Mouse (Mus musculus): ENCODE measurements around the gene Scrg1. TPM values are rescaled to one million over a fixed set of nuclear protein-coding genes. Genes with fewer than 3 reads are reported as not detected.
A peak's percentile ranks its signal among the peaks of the same experiment; 100 is the strongest.

Scrg1 gene
- total RNA-seq (2012; rRNA removed) (not detected in 2 replicates), total RNA-seq (2014; rRNA removed) (not detected in 2 replicates), polyA plus RNA-seq (2012; ENCODE audit: insufficient read length, low read depth) (not detected in 2 replicates)

- in situ Hi-C loops (cut with MboI; ENCODE audit: low pct_ligation_motif_present, low pct_unique_long_range_greater_than_20kb, low sequenced_read_pairs) = no loop called here
- Histone ChIP-seq H3K4me2 (ENCODE audit: insufficient read depth, low read depth, poor library complexity, severe bottlenecking) (no peak within 1 kb of the TSS), H3K9me3 (replicated peaks; ENCODE audit: low read length) (no peaks in the 10 kb centered on the region), H3K27me3 (replicated peaks) (no peaks in the 10 kb centered on the region), H3K9ac (ENCODE audit: insufficient read depth, low read depth) (no peak within 1 kb of the TSS), H3K36me3 (replicated peaks in 1 of 2; ENCODE audit: control insufficient read depth in 1 of 2, insufficient read depth in 1 of 2, low read length in 1 of 2) (no peaks in the 10 kb centered on the region), H3K79me2 (replicated peaks; ENCODE audit: control insufficient read depth, extremely low read depth, insufficient read depth, poor library complexity, severe bottlenecking) (no peaks in the 10 kb centered on the region), H3K4me1 (ENCODE audit: control insufficient read depth in 1 of 2, insufficient read depth in 2 of 2) (peaks cover 3% of the 10 kb centered on the region in 2 experiments; a peak in 2 of 4 replicates), H3K4me3 (replicated peaks in 1 of 3; ENCODE audit: low read depth in 2 of 3, low read length in 2 of 3, poor library complexity in 1 of 3) (no peak within 1 kb of the TSS), H3K27ac (ENCODE audit: insufficient read depth, low read depth) (no peak within 1 kb of the TSS)
- DNase-seq (ENCODE audit: extremely low read depth) = no peak
- TF ChIP-seq TBP (conservative IDR thresholded peaks at IDR 0.05; ENCODE audit: low read depth, low read length) (no peak), USF1 (IDR thresholded peaks at IDR 0.05; ENCODE audit: low read depth, low read length) (no peak), JUND (conservative IDR thresholded peaks at IDR 0.05; ENCODE audit: low read depth, low read length) (no peak), ZNF384 (IDR thresholded peaks at IDR 0.05; ENCODE audit: low read depth, low read length) (no peak), MAX (IDR thresholded peaks at IDR 0.05; ENCODE audit: low read length) (no peak), CTCF (conservative IDR thresholded peaks at IDR 0.05 in 1 of 2, IDR thresholded peaks at IDR 0.05 in 1 of 2; ENCODE audit: low read depth in 2 of 2, low read length in 2 of 2) (no peak), POLR2AphosphoS2 (IDR thresholded peaks at IDR 0.05; ENCODE audit: low read depth, low read length) (no peak)
- dilution Hi-C loops (cut with MboI; ENCODE audit: extremely low pct_ligation_motif_present, extremely low pct_unique_long_range_greater_than_20kb, low sequenced_read_pairs) = no loop called here
Observed at GRCm38 (mm10) chr8:57455765-57456164, at the start of gene Scrg1. Gene Scrg1, plus strand, starts transcription at chr8:57455923.

- dilution Hi-C loops (cut with MboI; ENCODE audit: extremely low pct_ligation_motif_present, extremely low pct_unique_long_range_greater_than_20kb, low sequenced_read_pairs) = no loop called here
Observed at GRCm38 (mm10) chr8:57406366-57406765, 49.4 kb upstream of the Scrg1 start.

GRCm38 (mm10) chr8:57409333-57409732 is 46.4 kb upstream of the Scrg1 start:
- TF ChIP-seq USF2 (conservative IDR thresholded peaks at IDR 0.05; ENCODE audit: low read depth, low read length) = no peak
- no peak for TF ChIP-seq TCF12 (IDR thresholded peaks at IDR 0.05; ENCODE audit: low read depth, low read length)
- no peak for TF ChIP-seq MAFK (IDR thresholded peaks at IDR 0.05; ENCODE audit: insufficient replicate concordance, low read length)
- no peaks in the 10 kb centered on the region for H3K9me3 ChIP-seq (replicated peaks; ENCODE audit: low read length)
- no peak overlapping the region for H3K4me2 ChIP-seq (ENCODE audit: insufficient read depth, low read depth, poor library complexity, severe bottlenecking)
- H3K36me3 ChIP-seq (replicated peaks in 1 of 2; ENCODE audit: control insufficient read depth in 1 of 2, insufficient read depth in 1 of 2, low read length in 1 of 2) = no peaks in the 10 kb centered on the region
- no peak for DNase-seq (ENCODE audit: extremely low read depth)
- no peak overlapping the region for H3K4me3 ChIP-seq (replicated peaks in 1 of 3; ENCODE audit: low read depth in 2 of 3, low read length in 2 of 3, poor library complexity in 1 of 3)
- dilution Hi-C loops (cut with MboI; ENCODE audit: extremely low pct_ligation_motif_present, extremely low pct_unique_long_range_greater_than_20kb, low sequenced_read_pairs) = no loop called here
- no peak overlapping the region for H3K9ac ChIP-seq (ENCODE audit: insufficient read depth, low read depth)
- no peak overlapping the region for H3K27ac ChIP-seq (ENCODE audit: insufficient read depth, low read depth)
- H3K79me2 ChIP-seq (replicated peaks; ENCODE audit: control insufficient read depth, extremely low read depth, insufficient read depth, poor library complexity, severe bottlenecking) = no peaks in the 10 kb centered on the region
- in situ Hi-C loops (cut with MboI; ENCODE audit: low pct_ligation_motif_present, low pct_unique_long_range_greater_than_20kb, low sequenced_read_pairs) = no loop called here
- H3K4me1 ChIP-seq (ENCODE audit: control insufficient read depth in 1 of 2, insufficient read depth in 2 of 2) = peaks cover 5 to 7% of the 10 kb centered on the region in 2 experiments
- no peaks in the 10 kb centered on the region for H3K27me3 ChIP-seq (replicated peaks)

More at GRCm38 (mm10) chr8:57406366-57406765, 49.4 kb upstream of the Scrg1 start:
- no peaks in the 10 kb centered on the region for H3K9me3 ChIP-seq (replicated peaks; ENCODE audit: low read length)
- H3K9ac ChIP-seq (ENCODE audit: insufficient read depth, low read depth) = no peak overlapping the region
- H3K79me2 ChIP-seq (replicated peaks; ENCODE audit: control insufficient read depth, extremely low read depth, insufficient read depth, poor library complexity, severe bottlenecking) = no peaks in the 10 kb centered on the region
- H3K27ac ChIP-seq (ENCODE audit: insufficient read depth, low read depth) = no peak overlapping the region
- peak overlapping the region; percentile 14; the same call in 1 of the 2 replicates for H3K4me2 ChIP-seq (ENCODE audit: insufficient read depth, low read depth, poor library complexity, severe bottlenecking)
- no peak overlapping the region for H3K4me3 ChIP-seq (replicated peaks in 1 of 3; ENCODE audit: low read depth in 2 of 3, low read length in 2 of 3, poor library complexity in 1 of 3)
- H3K4me1 ChIP-seq (ENCODE audit: control insufficient read depth in 1 of 2, insufficient read depth in 2 of 2) = peaks cover 5 to 13% of the 10 kb centered on the region in 2 experiments
- TF ChIP-seq IRF4 (IDR thresholded peaks at IDR 0.05; ENCODE audit: low read depth, low read length) (no peak), ETS1 (conservative IDR thresholded peaks at IDR 0.05; ENCODE audit: low read depth, low read length) (no peak), ZNF384 (IDR thresholded peaks at IDR 0.05; ENCODE audit: low read depth, low read length) (no peak), SMC3 (IDR thresholded peaks at IDR 0.05; ENCODE audit: low read depth, low read length) (no peak), USF2 (conservative IDR thresholded peaks at IDR 0.05; ENCODE audit: low read depth, low read length) (no peak)
- H3K36me3 ChIP-seq (replicated peaks in 1 of 2; ENCODE audit: control insufficient read depth in 1 of 2, insufficient read depth in 1 of 2, low read length in 1 of 2) = no peaks in the 10 kb centered on the region
- DNase-seq (ENCODE audit: extremely low read depth) = no peak
- no peaks in the 10 kb centered on the region for H3K27me3 ChIP-seq (replicated peaks)
- in situ Hi-C loops (cut with MboI; ENCODE audit: low pct_ligation_motif_present, low pct_unique_long_range_greater_than_20kb, low sequenced_read_pairs) = no loop called here
